Mouse (Mus musculus): ENCODE data around the gene Dip2a. TPM values are rescaled to one million over a fixed set of nuclear protein-coding genes. Genes with fewer than 3 reads are reported as not detected.

Dip2a gene
- total and polyA plus RNA-seq, 2 experiments: 1.7 to 2.0 TPM

- WGBS: 76% methylated on average over 18 of the region's 18 CpGs
- Histone ChIP-seq H3K79me2 (ENCODE audit: control insufficient read depth, insufficient read depth, low read length) (no peaks in the 10 kb centered on the region), H3K27me3 (ENCODE audit: control insufficient read depth, insufficient read depth, low read length) (no peaks in the 10 kb centered on the region), H3K4me3 (ENCODE audit: insufficient read depth, low read depth, low read length) (no peak overlapping the region), H3K27ac (replicated peaks; ENCODE audit: insufficient read depth, low read depth, low read length) (no peak overlapping the region), H3K36me3 (ENCODE audit: control insufficient read depth, insufficient read depth, low read length) (no peaks in the 10 kb centered on the region), H3K9ac (ENCODE audit: low read depth, low read length) (no peak overlapping the region), H3K4me1 (ENCODE audit: control insufficient read depth, insufficient read depth, low read length) (no peaks in the 10 kb centered on the region)
- TF ChIP-seq POLR2A (IDR thresholded peaks at IDR 0.05; ENCODE audit: extremely low read depth, insufficient read depth, low read length) (no peak), CTCF (IDR thresholded peaks at IDR 0.05; ENCODE audit: low read depth, low read length) (no peak)
- no peak for DNase-seq (ENCODE audit: extremely low read depth, low read depth, low spot score)
Measured at GRCm38 (mm10) chr10:76259566-76260232, 85.4 kb downstream of the Dip2a start.

DNA sequence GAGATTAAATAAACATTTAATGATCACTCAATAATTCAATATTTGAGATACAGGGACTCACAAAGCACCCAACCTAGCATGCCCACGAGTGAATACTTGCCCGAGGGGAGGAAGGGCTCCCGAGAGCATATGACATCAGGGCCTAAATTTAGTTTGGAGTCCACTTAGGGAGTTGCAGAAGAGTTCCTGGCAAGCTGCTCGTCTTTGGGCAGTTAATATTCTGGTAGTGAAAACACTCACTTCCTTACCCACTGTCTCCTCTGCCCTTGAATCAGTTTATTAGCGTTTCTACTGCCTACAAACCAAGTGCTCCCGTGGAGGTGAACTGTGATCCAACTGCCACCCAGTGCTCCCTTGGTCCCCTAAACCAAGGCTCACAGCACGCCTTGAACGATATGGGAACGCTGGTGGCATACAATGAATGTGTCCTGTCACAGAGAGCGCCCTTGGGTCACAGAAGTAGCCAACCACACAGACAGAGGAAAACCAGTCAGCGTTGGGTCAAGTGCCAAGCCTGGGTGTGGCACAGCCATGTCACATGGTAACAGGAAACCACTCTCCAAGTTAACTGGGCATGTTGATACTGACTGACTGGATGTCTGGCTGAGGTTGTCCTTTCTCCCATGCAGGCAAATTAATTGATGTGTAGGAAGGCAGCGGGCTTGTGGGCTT lies 87.2 kb downstream of the Dip2a start:
- no peaks in the 10 kb centered on the region for H3K4me1 ChIP-seq (ENCODE audit: control insufficient read depth, insufficient read depth, low read length)
- no peak overlapping the region for H3K4me3 ChIP-seq (ENCODE audit: insufficient read depth, low read depth, low read length)
- DNase-seq (ENCODE audit: extremely low read depth, low read depth, low spot score): no peak
- H3K79me2 ChIP-seq (ENCODE audit: control insufficient read depth, insufficient read depth, low read length): no peaks in the 10 kb centered on the region
- WGBS: 70% methylated on average over 12 of the region's 12 CpGs
- no peak overlapping the region for H3K9ac ChIP-seq (ENCODE audit: low read depth, low read length)
- no peaks in the 10 kb centered on the region for H3K27me3 ChIP-seq (ENCODE audit: control insufficient read depth, insufficient read depth, low read length)
- H3K27ac ChIP-seq (replicated peaks; ENCODE audit: insufficient read depth, low read depth, low read length): no peak overlapping the region
- no peaks in the 10 kb centered on the region for H3K36me3 ChIP-seq (ENCODE audit: control insufficient read depth, insufficient read depth, low read length)
- TF ChIP-seq POLR2A (IDR thresholded peaks at IDR 0.05; ENCODE audit: extremely low read depth, insufficient read depth, low read length) (no peak), CTCF (IDR thresholded peaks at IDR 0.05; ENCODE audit: low read depth, low read length) (no peak)

GRCm38 (mm10) chr10:76257231-76257630 lies 87.9 kb downstream of the Dip2a start:
- no peak for DNase-seq (ENCODE audit: extremely low read depth, low read depth, low spot score)
- no peak overlapping the region for H3K9ac ChIP-seq (ENCODE audit: low read depth, low read length)
- H3K4me3 ChIP-seq (ENCODE audit: insufficient read depth, low read depth, low read length): no peak overlapping the region
- H3K79me2 ChIP-seq (ENCODE audit: control insufficient read depth, insufficient read depth, low read length): no peaks in the 10 kb centered on the region
- H3K27ac ChIP-seq (replicated peaks; ENCODE audit: insufficient read depth, low read depth, low read length): no peak overlapping the region
- 94% methylated on average over 7 of the region's 7 CpGs for WGBS
- H3K27me3 ChIP-seq (ENCODE audit: control insufficient read depth, insufficient read depth, low read length): no peaks in the 10 kb centered on the region
- no peaks in the 10 kb centered on the region for H3K4me1 ChIP-seq (ENCODE audit: control insufficient read depth, insufficient read depth, low read length)
- TF ChIP-seq POLR2A (IDR thresholded peaks at IDR 0.05; ENCODE audit: extremely low read depth, insufficient read depth, low read length): no peak
- no peak for TF ChIP-seq CTCF (IDR thresholded peaks at IDR 0.05; ENCODE audit: low read depth, low read length)
- no peaks in the 10 kb centered on the region for H3K36me3 ChIP-seq (ENCODE audit: control insufficient read depth, insufficient read depth, low read length)

- Histone ChIP-seq H3K4me3 (ENCODE audit: insufficient read depth, low read depth, low read length) (no peak overlapping the region), H3K79me2 (ENCODE audit: control insufficient read depth, insufficient read depth, low read length) (no peaks in the 10 kb centered on the region), H3K4me1 (ENCODE audit: control insufficient read depth, insufficient read depth, low read length) (no peaks in the 10 kb centered on the region), H3K27ac (replicated peaks; ENCODE audit: insufficient read depth, low read depth, low read length) (no peak overlapping the region), H3K27me3 (ENCODE audit: control insufficient read depth, insufficient read depth, low read length) (no peaks in the 10 kb centered on the region), H3K9ac (ENCODE audit: low read depth, low read length) (no peak overlapping the region), H3K36me3 (ENCODE audit: control insufficient read depth, insufficient read depth, low read length) (no peaks in the 10 kb centered on the region)
- 70% methylated on average over 6 of the region's 6 CpGs for WGBS
- TF ChIP-seq CTCF (IDR thresholded peaks at IDR 0.05; ENCODE audit: low read depth, low read length) (no peak), POLR2A (IDR thresholded peaks at IDR 0.05; ENCODE audit: extremely low read depth, insufficient read depth, low read length) (no peak)
- DNase-seq (ENCODE audit: extremely low read depth, low read depth, low spot score): no peak
Measured at GRCm38 (mm10) chr10:76255617-76256016, 89.5 kb downstream of the Dip2a start.

- Histone ChIP-seq H3K4me3 (ENCODE audit: insufficient read depth, low read depth, low read length) (no peak within 1 kb of the TSS), H3K27me3 (ENCODE audit: control insufficient read depth, insufficient read depth, low read length) (no peaks in the 10 kb centered on the region), H3K4me1 (ENCODE audit: control insufficient read depth, insufficient read depth, low read length) (no peaks in the 10 kb centered on the region), H3K36me3 (ENCODE audit: control insufficient read depth, insufficient read depth, low read length) (no peaks in the 10 kb centered on the region), H3K9ac (ENCODE audit: low read depth, low read length) (no peak within 1 kb of the TSS), H3K79me2 (ENCODE audit: control insufficient read depth, insufficient read depth, low read length) (no peaks in the 10 kb centered on the region), H3K27ac (replicated peaks; ENCODE audit: insufficient read depth, low read depth, low read length) (no peak within 1 kb of the TSS)
- 47% methylated on average over 4 of the region's 4 CpGs for WGBS
- DNase-seq (ENCODE audit: extremely low read depth, low read depth, low spot score): no peak
- TF ChIP-seq CTCF (IDR thresholded peaks at IDR 0.05; ENCODE audit: low read depth, low read length): no peak
Measured at GRCm38 (mm10) chr10:76253536-76253935, 91.6 kb downstream of the Dip2a start, which contains the start of gene S100b. Gene S100b (plus strand): TSS chr10:76253853.

- H3K4me3 ChIP-seq (ENCODE audit: insufficient read depth, low read depth, low read length): no peak overlapping the region
- TF ChIP-seq CTCF (IDR thresholded peaks at IDR 0.05; ENCODE audit: low read depth, low read length) (no peak), POLR2A (IDR thresholded peaks at IDR 0.05; ENCODE audit: extremely low read depth, insufficient read depth, low read length) (no peak)
- H3K79me2 ChIP-seq (ENCODE audit: control insufficient read depth, insufficient read depth, low read length): no peaks in the 10 kb centered on the region
- peak; percentile 6 for DNase-seq (ENCODE audit: extremely low read depth, low read depth, low spot score)
- H3K27ac ChIP-seq (replicated peaks; ENCODE audit: insufficient read depth, low read depth, low read length): no peak overlapping the region
- no peaks in the 10 kb centered on the region for H3K27me3 ChIP-seq (ENCODE audit: control insufficient read depth, insufficient read depth, low read length)
- H3K36me3 ChIP-seq (ENCODE audit: control insufficient read depth, insufficient read depth, low read length): no peaks in the 10 kb centered on the region
- H3K4me1 ChIP-seq (ENCODE audit: control insufficient read depth, insufficient read depth, low read length): no peaks in the 10 kb centered on the region
- WGBS: 100% methylated on average over 1 of the region's 1 CpGs
- no peak overlapping the region for H3K9ac ChIP-seq (ENCODE audit: low read depth, low read length)
Measured at GRCm38 (mm10) chr10:76253079-76253478, 92.0 kb downstream of the Dip2a start.
